Mouse (Mus musculus): Measurements from ENCODE around the gene Fkbp1b. TPM values are rescaled to one million over a fixed set of nuclear protein-coding genes. Genes with fewer than 3 reads are reported as not detected.

The Fkbp1b gene
- polyA plus RNA-seq, 1 experiment, result 0.68 TPM

DNA sequence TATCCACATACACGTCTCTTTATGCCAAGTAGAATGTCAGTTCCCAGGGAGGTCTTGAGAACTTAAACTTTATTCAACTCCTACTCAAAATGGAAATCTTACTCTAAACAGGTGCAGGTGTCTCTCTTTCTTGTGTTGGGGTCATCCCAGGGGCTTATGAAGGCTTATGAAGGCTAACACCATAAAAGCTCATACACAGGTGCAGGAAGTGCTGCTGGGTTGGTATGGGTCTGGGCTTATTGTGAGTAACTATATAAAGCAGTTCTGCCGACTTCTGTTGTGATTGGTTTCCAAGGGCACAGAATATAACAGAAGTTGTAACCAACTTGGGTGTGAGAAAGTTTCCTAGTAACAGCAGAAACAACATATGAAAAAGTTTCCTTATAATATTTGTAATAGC is 56.9 kb downstream of the Fkbp1b start:
- Histone ChIP-seq H3K4me3 (ENCODE audit: control insufficient read depth, low read depth, low read length) (no peak overlapping the region), H3K4me1 (ENCODE audit: control insufficient read depth, insufficient read depth, low read length) (no peaks in the 10 kb centered on the region), H3K27ac (ENCODE audit: control insufficient read depth, insufficient read depth, low read depth, low read length) (no peak overlapping the region), H3K27me3 (ENCODE audit: control insufficient read depth, insufficient read depth, low read length) (no peaks in the 10 kb centered on the region), H3K36me3 (ENCODE audit: control insufficient read depth, insufficient read depth, low read length) (no peaks in the 10 kb centered on the region)
- TF ChIP-seq POLR2A (IDR thresholded peaks at IDR 0.05; ENCODE audit: control insufficient read depth, low read depth, low read length) (no peak), CTCF (IDR thresholded peaks at IDR 0.05; ENCODE audit: control insufficient read depth, insufficient read depth, insufficient replicate concordance, low read depth, low read length) (no peak)

DNA sequence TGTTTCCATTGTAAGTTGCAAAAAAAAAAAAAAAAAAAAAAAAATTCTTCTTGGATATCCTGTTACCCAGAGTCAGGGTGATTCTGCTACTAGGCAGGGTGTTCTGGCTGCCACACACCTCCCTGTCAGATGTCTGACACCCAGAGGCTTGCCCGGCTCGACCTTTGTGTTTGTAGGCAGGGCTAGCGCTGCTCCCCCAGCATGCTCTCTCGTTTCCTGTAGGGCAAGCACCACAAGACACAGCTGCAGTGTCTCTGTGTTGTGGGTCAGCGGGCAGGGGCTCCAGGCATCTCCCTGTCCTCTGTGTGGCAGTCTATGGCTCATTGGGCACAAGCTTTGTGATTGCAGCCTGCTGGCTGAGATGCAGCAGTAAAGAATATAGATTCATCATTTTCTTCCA is 57.8 kb downstream of the Fkbp1b start:
- Histone ChIP-seq H3K4me3 (ENCODE audit: control insufficient read depth, low read depth, low read length) (no peak overlapping the region), H3K4me1 (ENCODE audit: control insufficient read depth, insufficient read depth, low read length) (no peaks in the 10 kb centered on the region), H3K36me3 (ENCODE audit: control insufficient read depth, insufficient read depth, low read length) (no peaks in the 10 kb centered on the region), H3K27me3 (ENCODE audit: control insufficient read depth, insufficient read depth, low read length) (no peaks in the 10 kb centered on the region), H3K27ac (ENCODE audit: control insufficient read depth, insufficient read depth, low read depth, low read length) (no peak overlapping the region)
- TF ChIP-seq POLR2A (IDR thresholded peaks at IDR 0.05; ENCODE audit: control insufficient read depth, low read depth, low read length), result no peak
- no peak for TF ChIP-seq CTCF (IDR thresholded peaks at IDR 0.05; ENCODE audit: control insufficient read depth, insufficient read depth, insufficient replicate concordance, low read depth, low read length)

Other genes with a start within 250 kb of the Fkbp1b start
- gene Itsn2, start 249.0 kb downstream of the Fkbp1b start, polyA plus RNA-seq (2012; rRNA removed), result 83.6 and 90.0 TPM in 2 replicates
- gene Gm3625, start 248.7 kb downstream of the Fkbp1b start, polyA plus RNA-seq (2012; rRNA removed), result not detected in 2 replicates
- gene Fam228a, start 103.2 kb downstream of the Fkbp1b start, polyA plus RNA-seq (2012; rRNA removed), result 14.6 TPM in 2 replicates
- gene Pfn4, start 72.6 kb downstream of the Fkbp1b start, polyA plus RNA-seq (2012; rRNA removed), result 165 and 173 TPM in 2 replicates
- gene Fam228b, start 72.3 kb downstream of the Fkbp1b start, polyA plus RNA-seq (2012; rRNA removed), result 13.5 and 16.7 TPM in 2 replicates
- 24.8 and 27.7 TPM in 2 replicates for gene Sf3b6, start 24.0 kb downstream of the Fkbp1b start, polyA plus RNA-seq (2012; rRNA removed)
- gene Wdcp, start 1.7 kb upstream of the Fkbp1b start, polyA plus RNA-seq (2012; rRNA removed), result 3.8 and 4.5 TPM in 2 replicates
- gene Mfsd2b, start 32.8 kb upstream of the Fkbp1b start, polyA plus RNA-seq (2012; rRNA removed), result 4.4 and 5.0 TPM in 2 replicates
- gene Ubxn2a, start 66.1 kb upstream of the Fkbp1b start, polyA plus RNA-seq (2012; rRNA removed), result 1.4 TPM in 2 replicates
- gene Atad2b, start 75.8 kb upstream of the Fkbp1b start, polyA plus RNA-seq (2012; rRNA removed), result 3.7 and 4.0 TPM in 2 replicates